Mouse (Mus musculus) megakaryocyte, adult 5-6 weeks (primary cell): Measurements from ENCODE around the gene Sos2. TPM values are rescaled to one million over a fixed set of nuclear protein-coding genes. Genes with fewer than 3 reads are reported as not detected.
"Not testable (repeated sequence)": the region's sequence is repeated elsewhere in the genome, so short reads cannot be mapped to it uniquely, and the experiment has no call there.

Experiments
- ATAC-seq: 2 replicates; pipeline ENCODE4 v1.8.0; 2016; ENCODE audit warnings: mild to moderate bottlenecking, inconsistent platforms; ENCODE audit not compliant: poor library complexity, severe bottlenecking
- total RNA-seq, 2 experiments: library from RNA; stranded (forward) in 1 of 2; stranded (reverse) in 1 of 2; fragments of 153-499, 151-499 nt in 1 of 2; fragments of 221-1000, 200-1000 nt in 1 of 2; gene quantifications; 2 replicates each; pipeline versions ENCODE4 v1.2.3 to v1.2.4; 2015 to 2017

Gene Sos2
- total RNA-seq, 2 experiments from 2014 or later: 29.9 to 64.1 TPM

DNA sequence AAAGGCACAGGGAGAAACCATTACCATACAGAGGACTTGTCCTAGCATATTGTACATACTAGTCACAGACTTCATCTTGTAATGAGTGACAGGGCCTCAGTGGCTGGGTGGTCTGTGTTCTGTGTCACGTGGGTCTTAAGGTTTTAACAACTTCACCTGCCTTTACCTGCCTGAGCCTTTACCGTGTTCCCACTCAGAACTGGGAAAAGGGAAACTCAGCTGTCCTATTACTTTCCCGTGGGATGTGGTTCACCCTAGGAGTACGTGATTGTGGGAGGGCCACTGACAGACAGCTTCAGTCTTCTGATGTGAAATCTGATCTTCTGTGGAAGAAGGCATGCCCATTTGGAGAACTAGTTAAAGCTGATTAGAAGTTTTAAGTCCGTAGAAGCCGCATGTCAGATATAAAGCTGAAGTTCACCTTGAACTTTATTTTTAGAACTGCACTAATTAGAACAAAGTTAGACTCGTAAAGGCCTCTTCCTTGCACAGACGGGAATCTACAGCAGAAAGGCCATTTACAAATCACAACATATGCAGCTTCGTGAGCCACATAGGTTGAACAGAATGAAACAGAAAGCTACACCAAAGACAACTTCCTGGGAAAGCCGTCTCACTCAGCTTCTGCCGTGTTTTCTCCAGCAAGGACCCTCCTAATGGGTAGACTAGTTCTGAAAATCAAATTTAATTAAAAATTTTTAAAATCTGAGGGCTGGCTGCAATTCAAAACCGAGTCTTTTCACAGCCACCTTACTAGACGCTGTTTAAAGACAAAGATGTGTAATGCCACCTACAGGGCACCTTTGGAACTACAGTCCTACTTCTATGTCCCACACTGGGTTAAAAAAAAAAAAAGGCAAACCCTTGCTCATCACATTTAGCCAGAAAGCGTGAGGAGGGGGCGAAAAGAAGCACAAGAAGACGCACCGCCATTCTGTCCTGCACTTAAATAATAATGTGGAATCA is 107.5 kb downstream of the Sos2 start:
- ATAC-seq: peak; percentile 86

DNA sequence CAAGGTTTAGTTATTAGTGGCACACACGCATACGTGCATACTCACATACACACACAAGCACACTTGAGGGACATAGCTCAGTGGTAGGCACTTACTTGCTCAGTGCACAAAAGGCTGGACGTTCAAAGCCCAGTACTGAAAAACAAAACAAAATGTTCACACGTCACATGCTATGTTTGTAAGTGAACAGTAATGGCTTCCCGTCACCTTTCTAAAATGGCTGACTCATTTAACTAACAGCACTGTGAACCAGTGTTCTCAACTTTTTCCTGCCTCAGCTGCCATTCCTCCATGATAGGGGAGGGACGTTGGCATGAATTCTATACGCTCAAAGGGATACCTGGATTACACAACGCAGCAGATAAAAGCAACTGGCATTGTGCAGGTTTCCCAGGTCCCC is 108.4 kb downstream of the Sos2 start:
- ATAC-seq: no peak

DNA sequence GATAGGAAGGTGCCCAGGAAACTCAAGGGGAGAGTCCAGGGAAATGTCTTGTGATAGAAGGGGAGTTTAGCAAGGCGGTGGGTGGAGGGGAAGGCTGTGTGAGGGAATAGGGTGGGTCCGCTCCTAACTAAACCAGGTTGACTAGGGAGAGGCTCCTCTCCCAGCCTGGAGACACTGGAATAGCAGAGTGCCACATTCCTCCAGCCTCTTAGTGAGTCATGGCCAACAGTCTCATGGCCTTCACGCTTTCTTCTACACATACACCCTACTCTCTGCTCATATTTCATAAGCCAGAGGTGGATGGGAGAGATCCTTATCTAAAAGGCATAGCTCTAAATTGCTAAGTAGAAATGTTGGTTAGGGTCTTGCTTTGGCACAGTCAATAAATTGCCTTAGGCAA is 111.7 kb downstream of the Sos2 start:
- no peak for ATAC-seq

DNA sequence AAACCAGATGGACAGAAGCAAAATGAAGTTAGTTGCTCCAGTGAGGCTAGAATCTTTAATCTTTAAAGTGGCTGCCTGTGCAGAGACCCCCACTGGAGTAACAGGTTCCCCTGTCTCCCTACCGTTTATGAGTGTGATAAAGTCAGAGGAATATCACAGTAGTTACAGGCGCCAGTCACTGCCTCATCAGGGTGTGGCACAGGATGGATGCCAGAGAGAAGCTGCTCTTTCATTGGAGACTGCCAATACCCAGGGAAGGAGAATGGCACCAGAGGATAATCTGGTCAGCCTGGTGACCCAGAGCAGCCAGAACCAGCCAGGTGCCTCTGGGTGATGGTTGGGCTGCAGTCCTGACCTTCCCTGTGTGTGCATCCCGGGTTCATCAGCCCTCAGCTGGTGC is 113.4 kb downstream of the Sos2 start:
- no peak for ATAC-seq

- not testable (repeated sequence) for ATAC-seq
Observed at GRCm38 (mm10) chr12:69561006-69561405, 120.6 kb downstream of the Sos2 start.

DNA sequence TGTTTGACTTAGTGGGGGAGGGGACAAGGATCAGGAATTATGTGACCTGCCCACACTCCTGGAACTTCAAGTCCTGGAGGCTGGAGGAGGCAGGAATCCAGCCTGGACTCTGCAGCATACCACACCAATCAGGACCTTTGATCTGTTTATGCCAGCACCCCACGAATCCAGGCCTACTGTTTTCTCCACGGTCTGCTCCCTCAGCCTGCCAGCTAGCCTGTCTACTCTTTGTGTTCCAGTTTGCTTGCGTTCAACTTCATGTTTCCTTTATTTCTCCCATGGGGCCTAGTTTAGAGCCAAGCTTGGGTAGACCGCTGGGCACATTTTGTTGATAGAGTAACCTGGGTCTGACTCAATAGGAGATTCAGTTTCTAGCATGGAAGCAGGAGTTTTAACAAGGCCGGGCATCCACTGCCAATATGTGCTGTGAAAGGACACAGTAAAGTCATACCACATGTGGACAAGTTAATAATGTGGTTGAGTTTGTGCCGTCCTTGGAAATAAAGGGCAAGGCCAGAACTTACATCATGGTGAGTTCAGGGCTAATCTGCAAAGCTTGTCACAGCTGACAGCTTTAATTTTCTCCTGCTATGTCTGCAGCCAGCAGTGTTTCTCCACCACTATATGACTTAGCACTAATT is 125.3 kb downstream of the Sos2 start:
- ATAC-seq: no peak

DNA sequence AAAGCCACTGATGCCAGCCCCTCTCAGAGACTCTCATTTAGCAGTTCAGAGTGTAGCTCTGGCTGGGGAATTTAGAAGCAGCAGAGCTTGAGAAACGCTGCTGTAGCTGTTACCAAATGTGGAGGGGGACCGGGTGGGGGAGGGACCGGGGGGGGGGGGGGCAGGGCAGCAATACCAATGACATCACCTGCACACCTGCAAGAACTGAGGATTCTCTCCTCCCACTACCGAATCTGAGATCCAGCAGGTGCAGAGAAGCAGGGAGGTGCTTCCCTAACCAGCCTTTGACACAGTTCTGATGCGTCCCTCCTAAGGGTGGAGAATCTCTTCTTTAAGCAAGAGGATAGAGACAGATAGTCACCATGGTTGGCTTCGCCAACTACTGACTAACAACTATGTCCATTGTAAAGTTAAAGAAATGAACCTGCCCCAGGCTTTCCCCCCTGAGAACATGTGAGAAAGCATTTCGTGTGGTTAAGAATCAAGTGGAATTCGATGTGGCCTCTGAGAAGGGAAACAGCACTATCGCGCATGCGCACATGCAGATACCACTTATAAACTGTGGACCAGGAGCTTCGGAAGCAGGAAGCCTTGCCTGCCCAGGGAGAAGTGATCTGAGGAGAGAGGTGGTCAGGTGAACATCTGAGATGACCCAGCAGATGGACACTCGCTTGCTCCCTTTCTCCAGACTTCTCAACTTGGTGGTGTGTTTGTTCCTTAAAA is 136.0 kb downstream of the Sos2 start:
- no peak for ATAC-seq

GRCm38 (mm10) chr12:69544994-69545393 is 136.7 kb downstream of the Sos2 start:
- ATAC-seq: no peak

DNA sequence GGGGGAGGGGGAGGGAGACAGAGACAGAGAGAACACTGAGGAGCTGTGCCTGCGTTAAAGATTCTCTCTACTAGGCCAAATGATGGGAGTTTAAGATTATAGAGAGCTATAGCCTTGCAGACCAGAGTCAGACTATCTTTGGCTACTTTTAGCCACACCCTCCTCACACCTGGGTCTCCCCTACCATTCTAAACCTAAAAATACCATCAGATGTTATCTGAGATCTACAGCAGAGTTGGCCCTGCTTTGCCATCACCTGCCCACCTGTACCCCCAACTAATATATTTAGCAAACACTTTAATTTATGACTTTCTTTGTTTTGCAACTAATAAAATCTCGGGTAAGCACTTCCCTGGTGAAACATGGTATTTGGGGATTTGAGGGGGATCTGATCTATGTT is 137.1 kb downstream of the Sos2 start:
- no peak for ATAC-seq

DNA sequence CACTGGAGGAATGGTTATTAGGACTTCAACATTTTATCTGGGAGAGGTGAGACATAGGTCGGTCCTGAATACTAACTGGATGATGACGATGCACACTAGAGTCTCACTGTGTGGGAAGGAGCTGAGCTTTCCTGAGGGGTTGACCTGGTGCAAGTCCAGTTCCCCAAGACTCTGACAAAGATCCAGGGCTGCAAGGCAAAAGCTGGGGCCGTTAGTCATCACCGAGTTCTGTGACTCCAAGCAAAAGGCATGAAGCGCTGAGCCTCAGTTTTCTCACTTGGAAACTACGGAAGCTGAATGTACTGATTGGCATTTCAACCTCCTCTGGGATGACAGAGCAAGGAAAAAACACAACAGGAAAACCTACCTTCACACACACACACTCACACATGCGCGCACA is 139.3 kb downstream of the Sos2 start:
- no peak for ATAC-seq

GRCm38 (mm10) chr12:69541663-69542062 is 140.0 kb downstream of the Sos2 start:
- ATAC-seq: no peak

- peak; percentile 10; the same call in 1 of the 2 replicates for ATAC-seq
Observed at GRCm38 (mm10) chr12:69539353-69539752, 142.3 kb downstream of the Sos2 start.

DNA sequence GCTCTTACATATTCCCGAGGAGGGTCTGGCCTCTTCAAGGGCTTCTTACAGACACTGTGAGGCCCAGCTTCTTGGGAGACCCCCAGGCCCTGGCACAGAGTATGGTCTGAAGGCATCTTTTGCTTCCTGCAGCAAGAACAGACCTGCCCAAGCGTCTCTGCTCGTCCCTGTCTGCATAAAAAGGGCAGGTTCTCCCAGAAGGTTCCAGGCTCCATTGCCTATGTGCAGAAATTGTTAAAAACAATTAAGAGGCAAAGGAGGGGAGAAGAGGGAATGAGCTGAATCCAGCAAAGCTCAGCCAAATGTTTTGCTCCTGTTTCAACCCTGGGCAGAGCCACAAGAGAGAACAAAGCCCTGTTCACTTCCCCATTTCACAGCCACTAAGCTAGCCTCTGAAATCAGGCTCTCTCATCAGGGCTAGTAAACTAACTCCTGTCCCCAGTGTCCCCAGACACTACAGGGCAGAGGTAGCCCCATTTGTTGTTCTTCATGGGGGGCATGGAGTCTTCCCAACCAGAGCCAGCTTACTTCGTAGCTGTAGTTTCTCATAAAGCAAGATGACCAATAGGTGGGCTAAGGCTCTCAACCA is 143.2 kb downstream of the Sos2 start:
- peak; percentile 64 for ATAC-seq

- ATAC-seq: peak; percentile 72
Observed at GRCm38 (mm10) chr12:69537675-69538361, 143.8 kb downstream of the Sos2 start.

DNA sequence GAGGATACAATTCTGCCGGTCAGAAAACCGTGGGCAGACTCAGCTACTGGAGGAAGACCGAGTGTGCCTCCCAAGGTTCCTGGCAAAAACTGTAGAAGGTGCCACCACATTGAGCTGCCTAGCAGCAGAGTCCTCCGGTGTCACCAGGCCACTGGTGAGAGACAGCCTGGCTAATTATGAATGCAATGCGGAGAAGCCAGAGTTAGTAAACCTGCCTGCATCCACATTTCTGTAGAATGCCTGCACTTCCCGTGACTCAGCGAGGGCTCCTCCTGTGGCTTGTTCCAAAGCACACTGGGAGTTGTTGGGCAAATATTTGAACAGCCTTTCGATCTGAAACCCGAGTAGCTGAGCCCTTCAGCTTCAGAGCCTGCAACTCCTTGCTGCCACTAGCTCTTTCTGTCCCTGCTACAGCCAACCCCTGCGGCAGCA is 144.4 kb downstream of the Sos2 start:
- peak; percentile 19 for ATAC-seq

DNA sequence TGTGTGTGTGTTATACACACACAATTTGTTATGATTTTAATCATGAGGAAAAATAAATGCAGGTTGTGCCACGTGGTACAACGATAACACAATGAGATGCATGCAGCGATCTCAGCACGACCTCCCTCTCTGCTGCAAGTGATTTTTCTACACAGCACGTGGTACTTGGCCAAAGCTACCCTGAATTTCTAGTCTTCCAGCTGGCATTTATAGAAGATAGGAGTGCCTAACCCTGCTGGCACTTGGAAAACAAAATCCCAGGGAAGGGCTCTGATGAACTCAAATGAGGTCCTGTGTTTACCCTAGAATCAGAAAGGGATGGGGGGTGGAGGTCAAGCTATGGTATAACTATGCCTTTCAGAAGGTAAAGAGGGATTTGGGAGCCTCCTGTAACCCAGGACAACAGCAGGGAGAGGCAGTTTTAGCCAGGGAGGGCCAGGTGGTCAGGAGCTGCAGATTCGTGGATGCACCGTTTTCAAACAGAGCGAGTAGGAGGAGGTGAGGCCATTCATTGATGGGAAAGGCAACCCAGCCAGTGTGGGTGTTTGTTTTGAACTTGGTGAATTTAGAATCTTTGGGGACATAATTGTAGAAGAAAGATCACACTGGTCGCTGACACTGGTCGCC is 144.9 kb downstream of the Sos2 start:
- no peak for ATAC-seq
